Mouse (Mus musculus) urinary bladder, adult 2 months (tissue): ENCODE measurements at regions not wholly inside any gene's neighbourhood (a gene's known extent, or its start where the extent isn't known, plus 50 kb on each side); places are given as distances from the start of the nearest gene placed in this dataset.

ENCODE experiments used
- DNase-seq: peaks from one replicate; pipeline ENCODE4 v3.0.0; 2022; ENCODE audit warnings: low spot score

GRCm38 (mm10) chr9:47346527-47347111, 183.4 kb upstream of the Cadm1 start:
- DNase-seq: no peak

- no peak for DNase-seq
Observed at GRCm38 (mm10) chr9:47350301-47350700, 179.7 kb upstream of the Cadm1 start.

DNA sequence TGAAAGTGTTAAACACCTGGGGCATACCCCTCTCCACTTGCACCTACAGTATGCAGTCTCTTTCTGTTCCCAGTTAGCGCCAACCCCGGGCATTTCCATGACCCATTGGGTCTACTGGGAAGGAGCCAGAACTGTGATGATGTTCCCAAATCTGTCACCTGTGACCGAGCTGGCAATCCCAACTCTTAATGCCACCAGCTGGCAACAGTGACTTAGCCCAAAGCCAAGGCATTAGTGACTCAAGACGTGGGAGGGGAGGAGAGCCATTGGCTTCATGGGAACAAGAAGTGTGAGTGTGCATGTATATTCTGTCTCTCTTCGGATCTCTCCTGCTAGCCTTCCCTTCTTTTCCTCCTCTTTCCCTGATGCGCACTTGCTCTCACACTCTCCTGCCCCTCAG, 178.9 kb upstream of the Cadm1 start:
- no peak for DNase-seq

- no peak for DNase-seq
Observed at GRCm38 (mm10) chr9:47353017-47353416, 177.0 kb upstream of the Cadm1 start.

GRCm38 (mm10) chr9:47353972-47354371, 176.0 kb upstream of the Cadm1 start:
- no peak for DNase-seq

- DNase-seq: no peak
Observed at GRCm38 (mm10) chr9:47354423-47354822, 175.6 kb upstream of the Cadm1 start.

DNA sequence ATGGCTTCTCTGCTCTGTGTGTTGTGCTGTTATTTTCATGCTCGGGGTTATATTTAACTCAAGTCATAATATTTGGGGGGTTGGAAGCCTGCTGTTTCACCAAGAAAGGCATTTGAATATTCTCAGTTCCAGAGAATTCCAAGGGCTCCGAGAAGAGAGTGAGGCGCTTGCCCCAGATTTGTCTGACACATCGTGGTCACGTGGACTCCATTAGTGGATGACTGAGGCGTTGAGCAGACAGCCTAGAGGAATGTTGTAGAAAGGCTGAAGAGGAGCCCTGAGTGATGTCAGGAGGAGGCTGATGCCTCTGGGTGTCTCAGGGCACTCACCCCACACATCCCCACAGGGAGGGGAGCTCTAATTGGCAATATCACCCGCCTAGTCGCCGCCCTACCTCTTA, 175.1 kb upstream of the Cadm1 start:
- no peak for DNase-seq

GRCm38 (mm10) chr9:47357756-47358399, 172.1 kb upstream of the Cadm1 start:
- peak; percentile 34 for DNase-seq

- no peak for DNase-seq
Observed at GRCm38 (mm10) chr9:47358400-47358767, 171.6 kb upstream of the Cadm1 start.

DNA sequence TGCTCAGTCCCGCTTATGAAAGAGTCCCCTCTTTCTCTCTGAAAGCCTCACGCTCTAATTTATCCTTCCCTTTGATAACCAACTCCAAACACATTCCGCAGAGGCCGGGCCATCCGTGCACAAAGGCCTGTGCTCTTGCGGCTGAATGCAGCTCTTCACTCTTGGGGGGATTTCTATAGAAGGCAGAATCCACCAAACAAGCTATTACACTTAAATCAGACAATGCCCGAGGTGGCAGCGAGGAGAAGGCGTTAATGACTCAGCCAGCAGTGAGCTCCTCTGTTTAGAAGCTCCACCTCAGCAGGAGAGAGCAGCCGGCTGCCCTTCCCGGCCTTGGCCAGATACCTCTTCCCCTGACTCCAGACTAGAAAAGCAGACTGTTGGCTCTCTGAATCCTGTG, 166.9 kb upstream of the Cadm1 start:
- DNase-seq: no peak

- no peak for DNase-seq
Observed at GRCm38 (mm10) chr9:47364762-47365161, 165.2 kb upstream of the Cadm1 start.

- no peak for DNase-seq
Observed at GRCm38 (mm10) chr9:47367266-47367957, 162.6 kb upstream of the Cadm1 start.

DNA sequence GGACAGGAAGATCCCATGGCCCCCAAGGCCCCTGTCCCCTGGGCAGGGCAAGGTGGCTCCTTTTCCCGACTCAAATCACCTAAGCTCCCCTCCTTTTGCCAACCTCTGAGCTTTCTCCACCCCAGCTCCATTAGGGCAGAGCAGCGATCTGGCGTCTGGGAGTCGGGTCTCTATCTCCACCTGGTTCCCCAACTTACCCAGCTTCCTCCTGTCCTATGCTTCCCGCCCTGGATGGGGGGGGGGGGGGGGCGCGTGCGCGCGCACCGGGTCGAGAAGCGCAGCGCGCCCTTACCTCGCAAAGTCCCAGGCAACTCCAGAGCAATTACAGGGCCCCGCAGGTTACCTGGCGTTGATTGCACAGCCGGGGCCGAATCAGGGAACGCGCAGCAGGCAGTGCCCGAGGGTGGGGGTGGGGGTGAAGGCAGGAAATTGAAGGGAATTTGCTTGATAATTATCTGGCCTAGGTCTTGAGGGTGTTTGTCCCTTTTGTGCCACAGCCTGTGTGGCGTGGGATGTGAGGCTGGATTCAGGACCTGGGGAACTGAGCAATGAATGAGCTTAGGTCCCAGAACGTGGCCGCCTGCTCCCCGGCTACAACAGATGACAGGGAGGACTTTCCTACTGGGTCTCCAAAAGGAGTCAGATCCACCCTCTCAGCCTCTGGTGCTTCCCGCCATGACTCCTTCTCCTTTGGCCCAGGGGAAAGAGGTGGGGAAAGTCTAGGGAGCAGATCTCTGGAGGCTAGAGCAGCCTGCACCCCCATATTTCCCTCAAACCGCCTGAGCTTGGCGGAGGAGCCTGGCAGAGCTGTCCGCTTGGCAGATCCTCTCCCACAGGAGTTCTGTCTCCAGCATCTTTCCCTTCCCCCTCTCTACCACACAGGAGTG, 161.7 kb upstream of the Cadm1 start:
- no peak for DNase-seq

DNA sequence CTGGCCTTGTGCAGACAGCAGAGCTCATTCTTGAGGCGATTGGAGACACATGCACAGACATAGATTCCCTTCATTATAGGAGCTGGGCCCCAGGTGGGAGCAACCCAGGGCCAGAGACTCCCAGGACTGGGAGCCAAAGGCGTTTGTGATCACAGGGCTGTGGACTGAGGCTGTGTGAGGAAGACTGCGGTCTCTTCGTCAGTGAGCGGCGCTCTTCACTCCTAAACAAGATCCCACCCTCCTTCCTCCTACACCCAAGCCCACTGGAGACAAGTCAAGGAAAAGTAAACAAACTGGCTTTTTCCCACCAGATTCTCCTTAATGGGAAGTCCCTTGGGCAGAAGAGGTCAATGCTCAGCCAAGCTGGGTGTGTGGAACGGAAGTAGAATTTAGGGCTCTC, 157.7 kb upstream of the Cadm1 start:
- no peak for DNase-seq

- DNase-seq: no peak
Observed at GRCm38 (mm10) chr9:47374086-47374485, 155.9 kb upstream of the Cadm1 start.

GRCm38 (mm10) chr9:47376645-47377044, 153.3 kb upstream of the Cadm1 start:
- DNase-seq: no peak

DNA sequence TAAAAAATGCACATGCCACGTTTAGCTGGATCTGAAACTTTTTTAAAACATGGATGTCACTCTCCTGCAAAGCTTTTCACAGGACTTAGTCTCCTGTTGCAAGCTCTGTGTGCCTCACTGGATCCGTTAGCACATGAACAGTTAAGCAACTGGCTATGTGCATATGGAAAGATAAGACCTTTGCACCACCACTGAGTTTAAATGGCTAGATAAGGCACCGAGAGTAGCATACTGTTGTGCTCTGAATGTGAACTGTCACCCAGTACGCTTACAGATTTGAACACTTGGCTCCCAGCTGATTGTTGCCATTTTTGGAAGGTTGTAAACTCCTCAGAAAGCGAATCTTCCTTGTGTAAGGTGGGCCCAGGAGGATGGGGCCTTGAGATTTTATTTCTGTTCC, 151.4 kb upstream of the Cadm1 start:
- DNase-seq: no peak

DNA sequence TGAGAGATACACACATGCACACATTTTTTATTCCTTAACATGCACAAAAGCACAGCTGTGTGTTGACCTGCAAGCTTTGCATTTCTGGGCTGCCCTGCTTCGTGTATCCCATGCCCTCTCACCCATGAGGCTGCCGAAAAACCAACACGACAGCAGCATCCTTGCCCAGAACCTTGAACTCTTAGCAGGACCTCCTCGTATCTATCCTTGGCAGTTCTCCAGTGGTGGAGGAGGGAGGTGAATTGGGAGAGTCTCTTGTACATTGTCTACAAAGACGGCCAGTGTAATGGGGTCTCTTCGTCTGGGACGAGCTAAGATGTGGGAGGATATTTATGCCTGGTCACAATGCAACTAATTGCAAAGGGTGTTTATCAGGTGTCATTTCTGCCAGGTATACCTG, 149.6 kb upstream of the Cadm1 start:
- DNase-seq: no peak

- DNase-seq: no peak
Observed at GRCm38 (mm10) chr9:47384185-47384854, 145.7 kb upstream of the Cadm1 start.

DNA sequence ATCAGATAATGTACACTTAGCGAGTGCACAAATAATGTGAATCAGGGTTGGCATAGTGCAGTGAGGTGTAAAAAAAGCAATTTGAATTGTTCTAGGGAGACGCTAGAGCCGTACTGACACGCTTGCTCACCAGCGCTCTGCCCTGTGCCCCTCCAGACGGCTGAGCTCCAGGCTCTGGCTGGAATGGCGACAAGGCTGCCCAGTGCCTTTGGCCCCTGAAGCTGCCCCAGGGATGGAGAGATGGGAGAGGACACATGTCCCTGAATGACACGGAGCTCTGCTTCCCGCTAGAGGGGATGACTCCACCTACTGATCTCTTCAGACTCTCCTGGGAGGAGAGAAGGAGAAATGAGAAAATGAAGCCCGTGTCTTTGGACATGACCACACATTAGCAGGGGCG, 143.3 kb upstream of the Cadm1 start:
- DNase-seq: no peak

- DNase-seq: no peak
Observed at GRCm38 (mm10) chr9:47387221-47387620, 142.8 kb upstream of the Cadm1 start.
